Mouse (Mus musculus) hindbrain, postnatal 0 days (tissue): ENCODE measurements at regions not wholly inside any gene's neighbourhood (a gene's known extent, or its start where the extent isn't known, plus 50 kb on each side); places are given as distances from the start of the nearest gene placed in this dataset.

Source experiments
- ATAC-seq: fragments of 200-750 bp; cut with Nextera tagmentation; 2 replicates; pipeline ENCODE4 v1.8.0; 2017; ENCODE audit warnings: mild to moderate bottlenecking, moderate TSS enrichment, moderate library complexity
- DNase-seq: peaks from one replicate; pipeline ENCODE4 v3.0.0-alpha.2; 2015; ENCODE audit warnings: low spot score
- H3K27ac ChIP-seq: fragments of 300-500 bp; sonication (generic); 2 replicates; pipeline ENCODE4 v1.5.1; 2014; ENCODE audit warnings: mild to moderate bottlenecking
- H3K27me3 ChIP-seq: fragments of 300-500 bp; sonication (generic); 2 replicates; pipeline ENCODE4 v1.6.1; 2014; ENCODE audit warnings: low read length, mixed read lengths; ENCODE audit not compliant: insufficient read depth
- H3K36me3 ChIP-seq: fragments of 300-500 bp; sonication (generic); 2 replicates; pipeline ENCODE4 v1.6.1; 2014; ENCODE audit warnings: low read length, mixed read lengths; ENCODE audit not compliant: insufficient read depth
- H3K4me1 ChIP-seq: fragments of 300-500 bp; sonication (generic); 2 replicates; pipeline ENCODE4 v1.6.1; 2014; ENCODE audit warnings: antibody characterized with exemption, low read length, mixed read lengths; ENCODE audit not compliant: insufficient read depth
- H3K4me2 ChIP-seq: fragments of 300-500 bp; sonication (generic); 2 replicates; pipeline ENCODE4 v1.6.1; 2014; ENCODE audit warnings: low read depth, mild to moderate bottlenecking, low read length, moderate library complexity, mixed read lengths
- H3K4me3 ChIP-seq: fragments of 300-500 bp; sonication (generic); 2 replicates; pipeline ENCODE4 v1.5.1; 2014; ENCODE audit warnings: low read length
- H3K9ac ChIP-seq: fragments of 300-500 bp; sonication (generic); replicated peaks from 2 replicates; pipeline ENCODE4 v1.6.1; 2014; ENCODE audit warnings: mild to moderate bottlenecking, low read length, moderate library complexity, mixed read lengths
- H3K9me3 ChIP-seq: fragments of 300-500 bp; sonication (generic); 2 replicates; pipeline ENCODE4 v1.6.1; 2016; ENCODE audit warnings: low read length, mixed read lengths
- CTCF ChIP-seq: IDR thresholded peaks from 2 replicates; pipeline ENCODE4 v1.5.1; 2016; ENCODE audit warnings: antibody characterized with exemption, control low read depth, low read depth
- WGBS: fragments of 180-500 bp; shearing (Covaris S2); extraction: QIAGEN DNeasy Blood & Tissue Kit; methylation state at CpG from one replicate; pipeline ENCODE4 v1.1.7; 2014; 5-methylcytosine and 5-hydroxymethylcytosine counted together

GRCm38 (mm10) chr1:143006045-143006444 lies 634.4 kb upstream of the B3galt2 start:
- ATAC-seq (no peak), DNase-seq (no peak)
- Histone ChIP-seq H3K27me3 (no peaks in the 10 kb centered on the region), H3K36me3 (no peaks in the 10 kb centered on the region), H3K4me3 (no peak overlapping the region), H3K9ac (no peak overlapping the region), H3K9me3 (no peaks in the 10 kb centered on the region), H3K4me2 (no peak overlapping the region), H3K27ac (no peak overlapping the region), H3K4me1 (no peaks in the 10 kb centered on the region)
- 82% methylated on average over 3 of the region's 3 CpGs for WGBS
- TF ChIP-seq CTCF, result no peak

DNA sequence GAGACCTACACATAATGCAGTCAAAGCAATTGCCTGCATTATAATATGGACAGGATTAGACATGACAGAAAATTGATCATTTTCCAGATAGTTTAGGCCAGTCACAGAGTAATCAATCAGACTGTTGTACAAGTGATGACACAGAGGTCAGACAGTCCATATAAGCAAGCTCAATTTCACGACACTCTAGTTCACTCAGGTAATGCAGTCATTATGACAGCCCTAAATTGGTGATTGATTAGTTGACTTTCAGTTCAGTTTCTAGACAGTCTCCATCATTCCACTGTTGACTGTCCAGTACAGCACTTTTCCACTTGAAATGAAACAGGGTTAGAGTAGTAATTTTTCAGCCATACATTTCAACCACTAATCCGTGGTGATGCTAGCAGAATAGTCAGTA lies 620.5 kb upstream of the B3galt2 start:
- H3K4me2 ChIP-seq, result no peak overlapping the region
- no peak overlapping the region for H3K4me3 ChIP-seq
- no peak for TF ChIP-seq CTCF
- H3K27ac ChIP-seq, result no peak overlapping the region
- DNase-seq (no peak), ATAC-seq (no peak)
- no peaks in the 10 kb centered on the region for H3K9me3 ChIP-seq
- H3K4me1 ChIP-seq, result no peaks in the 10 kb centered on the region
- no peak overlapping the region for H3K9ac ChIP-seq
- no peaks in the 10 kb centered on the region for H3K36me3 ChIP-seq
- H3K27me3 ChIP-seq, result no peaks in the 10 kb centered on the region
- WGBS, result 78% methylated on average over 2 of the region's 2 CpGs

GRCm38 (mm10) chr1:143053161-143053560 lies 587.3 kb upstream of the B3galt2 start:
- no peak overlapping the region for H3K4me3 ChIP-seq
- H3K9me3 ChIP-seq, result no peaks in the 10 kb centered on the region
- no peaks in the 10 kb centered on the region for H3K4me1 ChIP-seq
- TF ChIP-seq CTCF, result no peak
- DNase-seq (no peak), ATAC-seq (0 out of 2 replicates have a peak, but pooled peaks have one; percentile 24)
- no peak overlapping the region for H3K27ac ChIP-seq
- WGBS, result 64% methylated on average over 2 of the region's 2 CpGs
- no peaks in the 10 kb centered on the region for H3K27me3 ChIP-seq
- no peaks in the 10 kb centered on the region for H3K36me3 ChIP-seq
- no peak overlapping the region for H3K4me2 ChIP-seq
- no peak overlapping the region for H3K9ac ChIP-seq

- Histone ChIP-seq H3K27me3 (no peaks in the 10 kb centered on the region), H3K9me3 (no peaks in the 10 kb centered on the region), H3K9ac (no peak overlapping the region), H3K4me1 (no peaks in the 10 kb centered on the region), H3K27ac (no peak overlapping the region), H3K4me2 (no peak overlapping the region), H3K36me3 (no peaks in the 10 kb centered on the region), H3K4me3 (no peak overlapping the region)
- DNase-seq, result no peak
- TF ChIP-seq CTCF, result no peak
- WGBS, result 89% methylated on average over 2 of the region's 2 CpGs
- 0 out of 2 replicates have a peak, but pooled peaks have one; percentile 15 for ATAC-seq
Observed at GRCm38 (mm10) chr1:143053599-143053998, 586.9 kb upstream of the B3galt2 start.

- H3K4me3 ChIP-seq, result no peak overlapping the region
Observed at GRCm38 (mm10) chr1:143054451-143055024, 585.9 kb upstream of the B3galt2 start.

GRCm38 (mm10) chr1:143060698-143061576 lies 579.5 kb upstream of the B3galt2 start:
- TF ChIP-seq CTCF, result no peak
- Histone ChIP-seq H3K4me2 (no peak overlapping the region), H3K4me1 (no peaks in the 10 kb centered on the region), H3K27me3 (no peaks in the 10 kb centered on the region), H3K9me3 (no peaks in the 10 kb centered on the region), H3K27ac (no peak overlapping the region), H3K9ac (no peak overlapping the region), H3K36me3 (no peaks in the 10 kb centered on the region), H3K4me3 (no peak overlapping the region)
- WGBS, result 51% methylated on average over 4 of the region's 4 CpGs
- DNase-seq (no peak), ATAC-seq (no peak)

More at GRCm38 (mm10) chr1:143054451-143055024, 585.9 kb upstream of the B3galt2 start:
- no peak overlapping the region for H3K4me2 ChIP-seq
- H3K9me3 ChIP-seq, result no peaks in the 10 kb centered on the region
- ATAC-seq (no peak), DNase-seq (no peak)
- H3K27ac ChIP-seq, result no peak overlapping the region
- H3K36me3 ChIP-seq, result no peaks in the 10 kb centered on the region
- H3K27me3 ChIP-seq, result no peaks in the 10 kb centered on the region
- no peak for TF ChIP-seq CTCF
- H3K4me1 ChIP-seq, result no peaks in the 10 kb centered on the region
- no peak overlapping the region for H3K9ac ChIP-seq
- WGBS, result 74% methylated on average over 3 of the region's 3 CpGs

DNA sequence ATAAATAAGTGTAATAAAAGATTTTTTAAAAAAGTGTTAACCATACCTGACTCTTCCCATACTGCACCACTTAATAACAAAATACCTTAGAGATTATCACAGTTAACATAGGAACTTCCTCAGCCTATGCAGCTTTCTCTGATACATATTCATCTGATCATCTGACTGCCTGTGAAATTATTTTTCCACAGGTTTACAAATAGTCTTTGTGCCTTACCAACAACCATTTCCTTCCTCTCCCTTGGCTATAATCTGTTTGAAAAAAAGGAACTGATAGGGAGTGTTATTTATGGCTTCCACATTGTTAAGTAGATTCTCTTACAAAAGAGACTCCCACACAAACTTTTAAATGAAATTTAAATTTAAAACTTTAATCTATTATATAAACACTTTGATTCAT lies 575.0 kb upstream of the B3galt2 start:
- no peaks in the 10 kb centered on the region for H3K36me3 ChIP-seq
- no peak for TF ChIP-seq CTCF
- ATAC-seq, result no peak
- no peak overlapping the region for H3K9ac ChIP-seq
- H3K9me3 ChIP-seq, result no peaks in the 10 kb centered on the region
- H3K4me2 ChIP-seq, result no peak overlapping the region
- H3K4me3 ChIP-seq, result no peak overlapping the region
- H3K4me1 ChIP-seq, result no peaks in the 10 kb centered on the region
- H3K27ac ChIP-seq, result no peak overlapping the region
- no peak for DNase-seq
- no peaks in the 10 kb centered on the region for H3K27me3 ChIP-seq
